Mouse (Mus musculus): ENCODE measurements around the gene 4930435E12Rik.

The 4930435E12Rik gene

DNA sequence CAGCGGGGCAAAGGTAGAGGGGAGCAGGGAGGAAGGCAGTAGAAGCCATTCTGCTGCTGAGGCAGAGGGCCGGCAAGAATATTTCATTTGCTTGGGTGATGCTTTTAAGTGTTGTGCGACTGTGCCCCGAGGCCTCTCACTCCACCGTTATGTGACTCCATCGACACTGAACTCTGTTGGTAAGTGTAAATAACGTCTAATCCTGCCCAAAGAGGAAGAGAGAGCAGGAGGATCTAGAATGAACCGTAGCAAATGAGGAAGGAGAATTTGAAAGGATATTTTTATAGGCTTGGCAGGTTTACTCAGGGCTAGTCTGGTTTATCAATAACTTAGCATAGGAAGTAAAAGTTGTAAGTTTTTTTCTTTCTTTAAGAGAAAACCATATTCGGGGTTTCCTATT, 59.0 kb downstream of the 4930435E12Rik start:
- no peak for DNase-seq (ENCODE audit: low read depth, low spot score)

DNA sequence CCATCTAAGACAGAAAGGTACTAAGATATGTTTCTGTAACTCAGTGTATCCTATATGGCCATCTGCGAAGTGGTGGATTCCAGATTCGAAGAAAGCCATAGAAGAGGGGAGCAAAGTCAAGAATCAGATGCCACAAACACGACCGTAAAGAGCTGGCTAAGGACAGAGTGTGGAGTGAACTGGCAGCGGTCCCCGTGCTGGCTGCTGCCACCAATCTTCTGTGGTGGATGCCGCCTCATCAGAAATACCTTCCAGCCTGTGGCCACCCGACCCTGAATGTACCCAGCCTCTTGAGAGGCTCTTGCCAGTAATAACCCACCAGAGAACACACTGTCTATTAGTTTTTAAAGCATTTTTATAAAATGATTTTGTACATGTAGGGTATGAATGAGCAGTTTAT, 60.2 kb downstream of the 4930435E12Rik start:
- DNase-seq (ENCODE audit: low read depth, low spot score) = no peak

DNA sequence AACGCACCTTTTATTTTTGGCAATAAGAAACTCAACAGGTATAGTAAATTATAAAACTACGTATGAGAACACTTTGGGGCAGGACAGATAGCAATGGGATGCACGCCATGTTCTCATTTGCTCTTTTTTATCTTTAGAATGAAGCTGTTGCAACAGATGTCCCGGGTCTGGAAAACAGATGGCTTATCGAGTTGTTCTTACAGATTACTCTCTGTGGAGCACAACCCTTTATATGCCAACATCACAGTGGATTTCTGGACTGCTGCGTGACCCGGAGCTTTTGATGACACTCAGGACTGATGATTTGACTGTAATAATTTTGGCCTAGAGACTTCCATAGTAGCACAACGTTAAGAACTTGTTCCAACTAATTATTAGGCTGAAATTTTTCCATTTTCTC, 60.8 kb downstream of the 4930435E12Rik start:
- DNase-seq (ENCODE audit: low read depth, low spot score) = no peak

DNA sequence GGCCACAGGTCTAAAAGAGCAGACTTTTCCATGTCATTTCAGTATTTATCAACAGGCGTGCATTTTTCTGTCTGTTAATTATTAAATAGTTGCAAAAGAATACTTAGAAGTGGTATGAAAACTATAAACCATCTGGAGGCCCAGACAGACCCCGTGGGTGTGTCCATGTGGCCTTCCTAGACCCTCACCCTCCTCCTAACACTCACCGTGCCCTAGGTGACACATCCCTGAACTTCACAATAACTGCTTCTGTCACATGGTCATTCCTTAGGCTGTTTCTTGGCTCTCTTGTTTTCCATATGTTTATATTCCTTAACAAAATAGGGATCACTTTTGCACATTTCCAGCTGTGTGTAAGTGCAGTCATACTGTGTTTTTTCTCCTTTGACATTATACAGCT, 61.9 kb downstream of the 4930435E12Rik start:
- DNase-seq (ENCODE audit: low read depth, low spot score) = no peak

GRCm38 (mm10) chr16:38763508-38763907, 65.0 kb downstream of the 4930435E12Rik start:
- DNase-seq (ENCODE audit: low read depth, low spot score) = no peak

DNA sequence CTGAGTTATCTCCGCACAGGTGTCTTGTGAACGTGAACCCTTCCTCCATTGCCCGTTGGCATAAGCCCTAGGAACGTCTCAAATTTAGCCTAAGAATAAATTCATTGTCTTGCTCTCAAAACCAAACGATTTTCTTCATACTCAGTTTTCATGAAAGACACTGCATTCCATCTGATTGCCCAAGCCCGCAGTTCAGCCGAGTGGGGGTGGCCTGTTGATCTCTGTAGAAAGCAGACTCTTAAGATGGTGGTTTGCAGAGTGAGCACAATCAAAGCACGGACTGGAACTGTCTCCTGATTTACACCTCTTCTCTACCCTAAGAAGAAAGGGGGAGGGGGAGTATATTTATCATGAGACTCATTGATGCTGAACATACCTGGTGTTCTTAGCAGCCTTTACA, 66.1 kb downstream of the 4930435E12Rik start:
- no peak for DNase-seq (ENCODE audit: low read depth, low spot score)
